Mouse (Mus musculus) adrenal gland, postnatal 10 days (tissue): ENCODE measurements around the gene Lactb. TPM values are rescaled to one million over a fixed set of nuclear protein-coding genes. Genes with fewer than 3 reads are reported as not detected.

Experiments
- total RNA-seq, 2 experiments: library from RNA; stranded (reverse); gene quantifications; 2 replicates each; pipeline ENCODE4 v1.2.3; 2021

The Lactb gene
- total RNA-seq, 2 experiments from 2014 or later: 18.7 to 20.3 TPM

Other genes starting within 250 kb of the Lactb start
- gene Aph1b, start 180.0 kb downstream of the Lactb start, total RNA-seq: 1 to 10 TPM; 3.4 to 5.1 TPM
- gene Gm10647, start 178.4 kb downstream of the Lactb start, total RNA-seq: under 1 TPM in 1 of 2 experiments, not detected in 1; 0.27 TPM
- 1 to 10 TPM; 4.5 to 5.8 TPM for gene Aph1c, start 140.8 kb downstream of the Lactb start, total RNA-seq
- 10 to 100 TPM; 21.7 TPM for gene Rab8b, start 55.8 kb downstream of the Lactb start, total RNA-seq
- gene Rps27l, start 29.4 kb downstream of the Lactb start, total RNA-seq: 100 to 1,000 TPM; 312 to 350 TPM
- 100 to 1,000 TPM; 371 to 920 TPM for gene Tpm1, start 73.9 kb upstream of the Lactb start, total RNA-seq